Mouse (Mus musculus) G1E (cell line): ENCODE results near the gene Gabbr2. TPM values are rescaled to one million over a fixed set of nuclear protein-coding genes. Genes with fewer than 3 reads are reported as not detected.
A peak's percentile ranks its signal among the peaks of the same experiment; 100 is the strongest.

Experiments
- ATAC-seq: 2 replicates; pipeline ENCODE4 v1.8.0; 2016; ENCODE audit warnings: mild to moderate bottlenecking; ENCODE audit not compliant: insufficient number of reproducible peaks, poor library complexity, low FRiP score, severe bottlenecking; ENCODE audit errors: extremely low read depth
- DNase-seq: peaks from one replicate; pipeline ENCODE4 v3.0.0; 2012; ENCODE audit warnings: low spot score
- H3K27me3 ChIP-seq: 2 replicates; pipeline ENCODE4 v1.6.1; 2012; ENCODE audit warnings: mild to moderate bottlenecking, low read length, inconsistent platforms; ENCODE audit not compliant: insufficient read depth
- H3K36me3 ChIP-seq: replicated peaks from 2 replicates; pipeline ENCODE3; 2012; ENCODE audit warnings: mild to moderate bottlenecking, inconsistent platforms
- H3K4me1 ChIP-seq: 2 replicates; pipeline ENCODE4 v1.6.1; 2012; ENCODE audit warnings: low read depth, low read length, inconsistent platforms, mixed read lengths; ENCODE audit not compliant: insufficient read depth
- H3K4me3 ChIP-seq: 2 replicates; pipeline ENCODE4 v1.5.1; 2012; ENCODE audit warnings: low read depth, mild to moderate bottlenecking, inconsistent platforms, low read length, moderate library complexity, mixed read lengths
- H3K9me3 ChIP-seq: replicated peaks from 2 replicates; pipeline ENCODE4 v1.6.1; 2012; ENCODE audit warnings: inconsistent platforms
- CTCF ChIP-seq: IDR thresholded peaks from 2 replicates; pipeline ENCODE4 v1.5.1; 2012; ENCODE audit warnings: low read depth, low read length, inconsistent platforms, mixed read lengths
- GATA1 ChIP-seq: IDR thresholded peaks from 2 replicates; pipeline ENCODE4 v1.6.1; 2012; ENCODE audit warnings: borderline replicate concordance, low read length, inconsistent platforms, mixed read lengths
- GATA2 ChIP-seq: IDR thresholded peaks from 2 replicates; pipeline ENCODE4 v1.6.1; 2012; ENCODE audit warnings: low read depth, low read length, inconsistent platforms, borderline replicate concordance
- POLR2AphosphoS5 ChIP-seq: IDR thresholded peaks from 2 replicates; pipeline ENCODE4 v1.6.1; 2012; ENCODE audit warnings: low read depth, low read length, inconsistent platforms; ENCODE audit not compliant: insufficient replicate concordance
- TAL1 ChIP-seq: conservative IDR thresholded peaks from 2 replicates; pipeline ENCODE4 v1.6.1; 2012; ENCODE audit warnings: low read depth, low read length, inconsistent platforms, mixed read lengths
- polyA plus RNA-seq: library from polyadenylated mRNA; stranded (reverse); fragments of >175 nt; gene quantifications from 2 replicates; pipeline ENCODE4 v1.2.3, GENCODE M21; 2012
- total RNA-seq, 2 experiments: library from RNA; stranded (forward) in 1 of 2; stranded (reverse) in 1 of 2; fragments of 200-1000 nt in 1 of 2; fragments of >200 nt in 1 of 2; fragmentation: Nextera tagmentation in 1 of 2; gene quantifications; 2 replicates each; pipeline ENCODE4 v1.2.3; 2014 to 2017

Gene Gabbr2
- total and polyA plus RNA-seq, 3 experiments: 0.05 TPM; not detected in 2

GRCm38 (mm10) chr4:46898546-46898945, 93.1 kb downstream of the Gabbr2 start:
- TF ChIP-seq GATA1 (no peak), POLR2AphosphoS5 (no peak), TAL1 (no peak), GATA2 (no peak), CTCF (no peak)
- H3K9me3 ChIP-seq: peaks cover 83% of the 10 kb centered on the region

GRCm38 (mm10) chr4:46897634-46898399, 93.9 kb downstream of the Gabbr2 start:
- Histone ChIP-seq H3K4me3 (peak overlapping the region; percentile 3; the same call in 1 of the 2 replicates), H3K27me3 (no peaks in the 10 kb centered on the region; the same call in 1 of the 2 replicates), H3K9me3 (peaks cover 83% of the 10 kb centered on the region), H3K4me1 (no peaks in the 10 kb centered on the region), H3K36me3 (no peaks in the 10 kb centered on the region)
- TF ChIP-seq TAL1 (no peak), GATA2 (no peak), POLR2AphosphoS5 (no peak), CTCF (no peak), GATA1 (no peak)
- no peak for DNase-seq
- ATAC-seq: no peak

More at GRCm38 (mm10) chr4:46898546-46898945, 93.1 kb downstream of the Gabbr2 start:
- DNase-seq: no peak
- ATAC-seq: no peak
- Histone ChIP-seq H3K27me3 (no peaks in the 10 kb centered on the region; the same call in 1 of the 2 replicates), H3K36me3 (no peaks in the 10 kb centered on the region), H3K4me3 (no peak overlapping the region), H3K4me1 (no peaks in the 10 kb centered on the region)

GRCm38 (mm10) chr4:46894144-46894543, 97.5 kb downstream of the Gabbr2 start:
- Histone ChIP-seq H3K4me1 (no peaks in the 10 kb centered on the region), H3K27me3 (no peaks in the 10 kb centered on the region; the same call in 1 of the 2 replicates)
- ATAC-seq: no peak

GRCm38 (mm10) chr4:46889175-46889574, 102.5 kb downstream of the Gabbr2 start:
- H3K4me3 ChIP-seq: no peak overlapping the region
- DNase-seq: no peak
- no peak for TF ChIP-seq GATA1
- TF ChIP-seq TAL1: no peak
- peaks cover 81% of the 10 kb centered on the region for H3K9me3 ChIP-seq
- no peaks in the 10 kb centered on the region for H3K36me3 ChIP-seq
- no peak for ATAC-seq
- H3K27me3 ChIP-seq: no peaks in the 10 kb centered on the region
- no peaks in the 10 kb centered on the region for H3K4me1 ChIP-seq

More at GRCm38 (mm10) chr4:46894144-46894543, 97.5 kb downstream of the Gabbr2 start:
- H3K9me3 ChIP-seq: peaks cover 91% of the 10 kb centered on the region
- no peak for DNase-seq
- no peaks in the 10 kb centered on the region for H3K36me3 ChIP-seq
- H3K4me3 ChIP-seq: no peak overlapping the region
- TF ChIP-seq GATA1 (no peak), TAL1 (no peak), POLR2AphosphoS5 (no peak), CTCF (no peak)

- no peaks in the 10 kb centered on the region for H3K36me3 ChIP-seq
- no peak for TF ChIP-seq CTCF
- no peak for TF ChIP-seq GATA1
- ATAC-seq: no peak
- no peak overlapping the region for H3K4me3 ChIP-seq
- no peaks in the 10 kb centered on the region for H3K4me1 ChIP-seq
- DNase-seq: no peak
- no peaks in the 10 kb centered on the region for H3K27me3 ChIP-seq
- H3K9me3 ChIP-seq: peaks cover 84% of the 10 kb centered on the region
Measured at GRCm38 (mm10) chr4:46885627-46886383, 105.9 kb downstream of the Gabbr2 start.

- Histone ChIP-seq H3K4me3 (no peak overlapping the region), H3K4me1 (no peaks in the 10 kb centered on the region), H3K9me3 (peaks cover 72% of the 10 kb centered on the region), H3K27me3 (no peaks in the 10 kb centered on the region), H3K36me3 (no peaks in the 10 kb centered on the region)
- ATAC-seq (no peak), DNase-seq (no peak)
- no peak for TF ChIP-seq POLR2AphosphoS5
- TF ChIP-seq TAL1: no peak
- no peak for TF ChIP-seq GATA1
- TF ChIP-seq GATA2: no peak
- TF ChIP-seq CTCF: no peak
Measured at GRCm38 (mm10) chr4:46884132-46884531, 107.5 kb downstream of the Gabbr2 start.
